Mouse (Mus musculus): ENCODE results near the gene Myo3b. TPM values are rescaled to one million over a fixed set of nuclear protein-coding genes. Genes with fewer than 3 reads are reported as not detected.
"Not testable (repeated sequence)": the region's sequence is repeated elsewhere in the genome, so short reads cannot be mapped to it uniquely, and the experiment has no call there.

Myo3b gene
- under 1 TPM in 7 of 26 experiments, not detected in 19; 0.08 to 0.43 (median 0.19) TPM for total RNA-seq (2018; cell fraction: chromatin; rRNA removed)
- under 1 TPM in 6 of 26 experiments, not detected in 20; under 0.01 to 0.15 (median 0.01) TPM for total RNA-seq (2018; cell fraction: cytosol; rRNA removed)
- total RNA-seq (2018; cell fraction: nucleus; rRNA removed), result under 1 TPM in 7 of 26 experiments, not detected in 19; 0.08 to 0.60 (median 0.15) TPM
- polyA plus RNA-seq (2018), result not detected in 3 replicates

GRCm38 (mm10) chr2:70038752-70039151 lies at the start of gene Myo3b:
Myo3b (plus strand) TSS chr2:70039126.
- Histone ChIP-seq H3K27ac (no peak within 1 kb of the TSS), H3K4me3 (ENCODE audit: inconsistent target) (no peak within 1 kb of the TSS)
- WGBS (ENCODE audit: missing documents), result 73% methylated on average over 7 of the region's 7 CpGs

GRCm38 (mm10) chr2:69989224-69989623 lies 49.7 kb upstream of the Myo3b start:
- WGBS (ENCODE audit: missing documents), result 97% methylated on average over 6 of the region's 6 CpGs
- Histone ChIP-seq H3K79me2 (ENCODE audit: inconsistent target) (no peaks in the 10 kb centered on the region), H3K4me3 (ENCODE audit: inconsistent target) (no peak overlapping the region), H3K36me3 (ENCODE audit: inconsistent target) (peaks cover 44% of the 10 kb centered on the region), H3K27ac (no peak overlapping the region)

More at GRCm38 (mm10) chr2:70038752-70039151, at the start of gene Myo3b:
- H3K36me3 ChIP-seq (ENCODE audit: inconsistent target), result no peaks in the 10 kb centered on the region
- no peaks in the 10 kb centered on the region for H3K79me2 ChIP-seq (ENCODE audit: inconsistent target)

GRCm38 (mm10) chr2:69990647-69991046 lies 48.3 kb upstream of the Myo3b start:
- Histone ChIP-seq H3K27ac (no peak overlapping the region), H3K36me3 (ENCODE audit: inconsistent target) (peaks cover 42% of the 10 kb centered on the region), H3K4me3 (ENCODE audit: inconsistent target) (no peak overlapping the region), H3K79me2 (ENCODE audit: inconsistent target) (no peaks in the 10 kb centered on the region)
- 85% methylated on average over 2 of the region's 2 CpGs for WGBS (ENCODE audit: missing documents)

GRCm38 (mm10) chr2:69994082-69994736 lies 44.7 kb upstream of the Myo3b start:
- not testable (repeated sequence) for H3K4me3 ChIP-seq (ENCODE audit: inconsistent target); H3K27ac ChIP-seq; H3K79me2 ChIP-seq (ENCODE audit: inconsistent target)
- 89% methylated on average over 3 of the region's 3 CpGs for WGBS (ENCODE audit: missing documents)
- peaks cover 46% of the 10 kb centered on the region for H3K36me3 ChIP-seq (ENCODE audit: inconsistent target)

- 20% methylated on average over 2 of the region's 2 CpGs for WGBS (ENCODE audit: missing documents)
- Histone ChIP-seq H3K79me2 (ENCODE audit: inconsistent target) (no peaks in the 10 kb centered on the region), H3K36me3 (ENCODE audit: inconsistent target) (peaks cover 46% of the 10 kb centered on the region), H3K4me3 (ENCODE audit: inconsistent target) (no peak overlapping the region), H3K27ac (no peak overlapping the region)
Observed at GRCm38 (mm10) chr2:69994779-69995178, 44.1 kb upstream of the Myo3b start.

- H3K27ac ChIP-seq, result no peak overlapping the region
Observed at GRCm38 (mm10) chr2:69999097-69999770, 39.7 kb upstream of the Myo3b start.

GRCm38 (mm10) chr2:70000316-70000715 lies 38.6 kb upstream of the Myo3b start:
- Histone ChIP-seq H3K27ac (no peak overlapping the region), H3K36me3 (ENCODE audit: inconsistent target) (peaks cover 35% of the 10 kb centered on the region), H3K4me3 (ENCODE audit: inconsistent target) (no peak overlapping the region), H3K79me2 (ENCODE audit: inconsistent target) (no peaks in the 10 kb centered on the region)
- 96% methylated on average over 6 of the region's 6 CpGs for WGBS (ENCODE audit: missing documents)

More at GRCm38 (mm10) chr2:69999097-69999770, 39.7 kb upstream of the Myo3b start:
- H3K79me2 ChIP-seq (ENCODE audit: inconsistent target), result no peaks in the 10 kb centered on the region
- H3K4me3 ChIP-seq (ENCODE audit: inconsistent target), result no peak overlapping the region
- peaks cover 36% of the 10 kb centered on the region for H3K36me3 ChIP-seq (ENCODE audit: inconsistent target)
- WGBS (ENCODE audit: missing documents), result 90% methylated on average over 7 of the region's 7 CpGs

- Histone ChIP-seq H3K36me3 (ENCODE audit: inconsistent target) (peaks cover 14% of the 10 kb centered on the region; the same call in 1 of the 2 replicates), H3K4me3 (ENCODE audit: inconsistent target) (no peak overlapping the region), H3K27ac (no peak overlapping the region), H3K79me2 (ENCODE audit: inconsistent target) (no peaks in the 10 kb centered on the region)
- 100% methylated on average over 2 of the region's 2 CpGs for WGBS (ENCODE audit: missing documents)
Observed at GRCm38 (mm10) chr2:70006492-70006891, 32.4 kb upstream of the Myo3b start.

- Histone ChIP-seq H3K36me3 (ENCODE audit: inconsistent target) (peaks cover 37% of the 10 kb centered on the region), H3K27ac (no peak overlapping the region), H3K79me2 (ENCODE audit: inconsistent target) (no peaks in the 10 kb centered on the region), H3K4me3 (ENCODE audit: inconsistent target) (no peak overlapping the region)
- 98% methylated on average over 8 of the region's 8 CpGs for WGBS (ENCODE audit: missing documents)
Observed at GRCm38 (mm10) chr2:70012941-70013340, 26.0 kb upstream of the Myo3b start.

- WGBS (ENCODE audit: missing documents), result 67% methylated on average over 6 of the region's 6 CpGs
- Histone ChIP-seq H3K27ac (no peak overlapping the region), H3K79me2 (ENCODE audit: inconsistent target) (no peaks in the 10 kb centered on the region), H3K4me3 (ENCODE audit: inconsistent target) (no peak overlapping the region), H3K36me3 (ENCODE audit: inconsistent target) (peaks cover 71% of the 10 kb centered on the region)
Observed at GRCm38 (mm10) chr2:70018236-70018635, 20.7 kb upstream of the Myo3b start.

- H3K79me2 ChIP-seq (ENCODE audit: inconsistent target), result no peaks in the 10 kb centered on the region
- H3K36me3 ChIP-seq (ENCODE audit: inconsistent target), result peaks cover 34% of the 10 kb centered on the region
- WGBS (ENCODE audit: missing documents), result 88% methylated on average over 2 of the region's 2 CpGs
- H3K4me3 ChIP-seq (ENCODE audit: inconsistent target), result no peak overlapping the region
- no peak overlapping the region for H3K27ac ChIP-seq
Observed at GRCm38 (mm10) chr2:70024454-70024853, 14.5 kb upstream of the Myo3b start.

GRCm38 (mm10) chr2:70025711-70026110 lies 13.2 kb upstream of the Myo3b start:
- 96% methylated on average over 5 of the region's 5 CpGs for WGBS (ENCODE audit: missing documents)
- peaks cover 28% of the 10 kb centered on the region for H3K36me3 ChIP-seq (ENCODE audit: inconsistent target)
- no peak overlapping the region for H3K27ac ChIP-seq
- no peaks in the 10 kb centered on the region for H3K79me2 ChIP-seq (ENCODE audit: inconsistent target)
- no peak overlapping the region for H3K4me3 ChIP-seq (ENCODE audit: inconsistent target)

GRCm38 (mm10) chr2:70031472-70031871 lies 7.5 kb upstream of the Myo3b start:
- H3K36me3 ChIP-seq (ENCODE audit: inconsistent target), result no peaks in the 10 kb centered on the region
- no peak overlapping the region for H3K4me3 ChIP-seq (ENCODE audit: inconsistent target)
- no peaks in the 10 kb centered on the region for H3K79me2 ChIP-seq (ENCODE audit: inconsistent target)
- no peak overlapping the region for H3K27ac ChIP-seq
- 100% methylated on average over 2 of the region's 2 CpGs for WGBS (ENCODE audit: missing documents)

GRCm38 (mm10) chr2:70034895-70035294 lies 4.0 kb upstream of the Myo3b start:
- WGBS (ENCODE audit: missing documents), result 64% methylated on average over 5 of the region's 5 CpGs
- H3K4me3 ChIP-seq (ENCODE audit: inconsistent target), result no peak overlapping the region
- H3K79me2 ChIP-seq (ENCODE audit: inconsistent target), result no peaks in the 10 kb centered on the region
- H3K27ac ChIP-seq, result no peak overlapping the region
- H3K36me3 ChIP-seq (ENCODE audit: inconsistent target), result no peaks in the 10 kb centered on the region

- H3K27ac ChIP-seq, result no peak overlapping the region
- WGBS (ENCODE audit: missing documents), result 92% methylated on average over 1 of the region's 1 CpGs
- H3K79me2 ChIP-seq (ENCODE audit: inconsistent target), result no peaks in the 10 kb centered on the region
- no peak overlapping the region for H3K4me3 ChIP-seq (ENCODE audit: inconsistent target)
- H3K36me3 ChIP-seq (ENCODE audit: inconsistent target), result no peaks in the 10 kb centered on the region
Observed at GRCm38 (mm10) chr2:70035358-70035757, 3.6 kb upstream of the Myo3b start.
